Mouse (Mus musculus): ENCODE results near the gene Aqr. TPM values are rescaled to one million over a fixed set of nuclear protein-coding genes. Genes with fewer than 3 reads are reported as not detected.
"Not testable (repeated sequence)": the region's sequence is repeated elsewhere in the genome, so short reads cannot be mapped to it uniquely, and the experiment has no call there.

The Aqr gene
- 39.2 and 47.8 TPM in 2 replicates for polyA plus RNA-seq (2016; fragmentation: Nextera tagmentation; extraction: Ambion mirVana)

DNA sequence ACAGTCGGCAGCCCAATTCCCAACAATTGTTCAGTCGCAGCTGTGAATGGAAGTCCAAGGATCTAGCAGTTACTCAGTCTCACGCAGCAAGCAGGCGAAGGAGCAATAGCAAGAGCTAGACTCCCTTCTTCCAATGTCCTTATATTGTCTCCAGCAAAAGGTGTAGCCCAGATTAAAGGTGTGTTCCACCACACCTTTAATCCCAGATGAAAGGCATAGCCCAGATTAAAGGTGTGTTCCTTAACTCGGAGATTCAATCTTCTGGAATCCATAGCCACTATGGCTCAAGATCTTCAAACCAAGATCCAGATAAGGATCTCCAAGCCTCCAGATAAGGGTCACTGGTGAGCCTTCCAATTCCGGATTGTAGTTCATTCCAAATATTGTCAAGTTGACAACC is at the start of gene Aqr:
Gene Aqr, minus strand, starts transcription at position 101 of the 400 bp plus-strand sequence.
- DNase-seq (ENCODE audit: low spot score); H3K4me3 ChIP-seq; H3K27ac ChIP-seq; H3K36me3 ChIP-seq; H3K4me1 ChIP-seq (replicated peaks); H3K9me3 ChIP-seq; H3K27me3 ChIP-seq (ENCODE audit: insufficient read depth, poor library complexity, severe bottlenecking): not testable (repeated sequence)
- WGBS, result 96% methylated on average over 1 of the region's 6 CpGs

DNA sequence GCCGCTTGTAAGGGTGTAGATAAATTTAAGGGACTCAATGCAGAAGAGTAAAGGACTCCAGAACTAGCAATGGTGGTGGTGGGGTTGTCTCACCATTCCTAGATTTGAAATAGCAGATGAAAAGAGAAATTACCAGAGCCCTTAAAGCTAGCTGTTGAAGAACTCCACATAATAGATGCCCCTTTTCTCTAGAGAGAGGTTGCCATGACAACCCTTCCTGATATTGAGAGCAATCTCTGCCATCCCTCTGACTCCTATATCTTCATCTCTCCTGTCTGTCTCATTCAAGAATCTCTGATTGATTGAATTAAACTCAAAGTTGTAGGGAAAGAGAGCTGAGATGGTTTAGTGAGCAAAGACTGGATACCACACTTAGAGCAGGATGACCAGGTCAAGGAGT is 49.7 kb upstream of the Aqr start:
- DNase-seq (ENCODE audit: low spot score), result no peak
- no peaks in the 10 kb centered on the region for H3K9me3 ChIP-seq
- H3K27ac ChIP-seq, result no peak overlapping the region
- 91% methylated on average over 1 of the region's 1 CpGs for WGBS
- H3K4me3 ChIP-seq, result no peak overlapping the region
- H3K27me3 ChIP-seq (ENCODE audit: insufficient read depth, poor library complexity, severe bottlenecking), result no peaks in the 10 kb centered on the region
- H3K4me1 ChIP-seq (replicated peaks), result peaks cover 5% of the 10 kb centered on the region; the same call in 1 of the 2 replicates
- no peaks in the 10 kb centered on the region for H3K36me3 ChIP-seq

DNA sequence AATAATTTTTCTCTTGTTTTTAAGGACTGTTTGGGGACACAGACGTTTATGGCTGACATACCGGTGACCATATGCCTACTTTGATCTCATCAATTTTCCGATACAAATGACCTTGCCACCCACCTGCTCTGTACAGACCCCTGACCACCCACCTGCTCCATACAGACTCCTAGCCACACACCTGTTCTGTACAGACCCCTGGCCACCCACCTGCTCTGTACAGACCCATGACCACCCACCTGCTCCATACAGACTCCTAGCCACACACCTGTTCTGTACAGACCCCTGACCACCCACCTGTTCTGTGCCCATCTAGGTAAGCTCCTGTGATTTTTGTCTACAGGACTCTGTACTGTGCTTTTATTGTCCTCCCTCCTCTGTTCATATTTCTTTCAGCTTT is 48.8 kb upstream of the Aqr start:
- Histone ChIP-seq H3K27me3 (ENCODE audit: insufficient read depth, poor library complexity, severe bottlenecking) (no peaks in the 10 kb centered on the region), H3K4me1 (replicated peaks) (peaks cover 5% of the 10 kb centered on the region; the same call in 1 of the 2 replicates), H3K36me3 (no peaks in the 10 kb centered on the region), H3K4me3 (no peak overlapping the region), H3K9me3 (no peaks in the 10 kb centered on the region), H3K27ac (no peak overlapping the region)
- no peak for DNase-seq (ENCODE audit: low spot score)
- 85% methylated on average over 3 of the region's 3 CpGs for whole genome bisulfite sequencing

DNA sequence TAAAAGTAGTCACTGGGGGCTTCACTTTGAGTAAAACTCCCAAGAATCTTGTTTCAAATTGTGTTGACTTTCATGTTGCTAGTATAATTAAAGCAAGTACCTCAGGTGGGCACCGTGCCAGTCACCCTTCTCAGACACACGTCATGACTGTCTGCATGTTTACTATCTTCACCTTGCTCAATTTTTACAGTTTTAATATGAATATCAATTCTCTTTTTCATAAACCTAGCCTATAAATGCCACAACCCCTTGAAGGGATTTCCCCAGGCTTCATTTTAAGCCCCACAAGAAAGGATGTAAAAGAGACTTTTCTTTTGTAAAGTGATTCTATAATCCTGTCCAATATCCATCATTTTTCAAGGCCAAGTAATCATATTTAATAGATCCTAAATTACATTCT is 44.4 kb upstream of the Aqr start:
- Histone ChIP-seq H3K4me1 (replicated peaks) (no peaks in the 10 kb centered on the region), H3K27ac (no peak overlapping the region), H3K4me3 (no peak overlapping the region), H3K36me3 (no peaks in the 10 kb centered on the region), H3K9me3 (no peaks in the 10 kb centered on the region), H3K27me3 (ENCODE audit: insufficient read depth, poor library complexity, severe bottlenecking) (no peaks in the 10 kb centered on the region)
- no peak for DNase-seq (ENCODE audit: low spot score)
- 89% methylated on average over 2 of the region's 2 CpGs for WGBS

DNA sequence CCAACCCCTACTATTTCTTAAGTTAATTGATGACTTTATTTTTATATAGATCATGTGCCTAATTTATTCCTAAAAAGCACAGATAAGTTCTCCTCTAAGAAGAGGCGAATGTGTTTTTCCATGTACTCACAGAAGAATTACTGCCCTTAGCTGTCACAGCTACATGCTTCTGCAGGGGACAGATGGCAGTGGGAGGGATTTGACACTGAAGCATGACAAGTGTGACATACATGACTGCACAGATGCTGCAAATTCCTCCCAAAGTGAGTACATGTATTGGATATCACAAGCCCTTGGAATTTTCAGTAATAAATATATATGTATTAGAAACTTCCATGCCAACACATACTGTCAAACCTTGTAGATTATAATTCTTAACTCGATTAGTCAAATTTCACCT is 41.8 kb upstream of the Aqr start:
- H3K4me3 ChIP-seq, result no peak overlapping the region
- H3K27ac ChIP-seq, result no peak overlapping the region
- no peaks in the 10 kb centered on the region for H3K4me1 ChIP-seq (replicated peaks)
- H3K9me3 ChIP-seq, result no peaks in the 10 kb centered on the region
- no peak for DNase-seq (ENCODE audit: low spot score)
- H3K36me3 ChIP-seq, result no peaks in the 10 kb centered on the region
- 91% methylated on average over 2 of the region's 2 CpGs for WGBS
- no peaks in the 10 kb centered on the region for H3K27me3 ChIP-seq (ENCODE audit: insufficient read depth, poor library complexity, severe bottlenecking)

DNA sequence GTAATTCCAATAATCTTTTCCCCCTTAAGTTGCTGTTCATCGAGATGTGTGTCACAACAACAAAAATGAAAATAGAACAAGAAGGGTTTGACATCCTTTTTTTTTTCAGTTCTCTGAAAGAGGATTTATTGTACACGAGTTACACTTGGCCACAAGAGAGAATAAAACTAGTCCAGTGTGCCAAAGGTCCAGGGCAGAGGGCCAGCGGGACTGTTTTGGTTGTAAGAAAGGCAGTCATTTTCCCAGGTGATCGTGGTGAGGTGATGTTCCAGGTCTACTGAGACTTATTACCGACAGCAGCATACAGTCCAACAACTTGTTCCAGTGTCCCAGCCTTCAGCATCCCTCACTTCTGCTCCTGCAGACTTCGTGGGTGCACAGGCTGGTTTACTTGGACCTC is 18.2 kb upstream of the Aqr start:
- Histone ChIP-seq H3K4me1 (replicated peaks) (peaks cover 10% of the 10 kb centered on the region), H3K4me3 (no peak overlapping the region), H3K9me3 (no peaks in the 10 kb centered on the region), H3K27ac (no peak overlapping the region), H3K27me3 (ENCODE audit: insufficient read depth, poor library complexity, severe bottlenecking) (no peaks in the 10 kb centered on the region), H3K36me3 (no peaks in the 10 kb centered on the region)
- WGBS, result 75% methylated on average over 6 of the region's 6 CpGs
- no peak for DNase-seq (ENCODE audit: low spot score)

DNA sequence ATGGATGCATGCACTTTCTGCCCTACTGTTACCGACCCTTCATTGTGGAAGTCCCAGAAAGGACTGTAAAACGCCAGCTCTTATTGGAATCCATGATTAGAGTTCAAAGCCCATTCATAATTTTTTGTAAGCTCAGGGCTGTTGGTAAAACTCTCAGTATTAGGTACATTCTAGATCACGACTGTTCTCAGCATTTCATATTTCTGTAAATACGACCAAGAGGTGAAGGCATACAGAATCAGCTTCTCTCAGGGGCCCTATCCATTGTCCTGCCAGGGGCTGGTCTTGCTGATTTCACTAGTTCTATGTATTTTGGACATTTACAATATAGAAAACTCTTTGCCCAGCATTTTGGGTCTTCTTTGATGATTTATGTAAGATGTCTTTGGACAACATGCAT is 14.8 kb upstream of the Aqr start:
- peak overlapping the region; percentile 94 for H3K27ac ChIP-seq
- H3K4me1 ChIP-seq (replicated peaks), result peaks cover 14% of the 10 kb centered on the region
- WGBS, result 35% methylated on average over 4 of the region's 4 CpGs
- no peaks in the 10 kb centered on the region for H3K27me3 ChIP-seq (ENCODE audit: insufficient read depth, poor library complexity, severe bottlenecking)
- H3K9me3 ChIP-seq, result no peaks in the 10 kb centered on the region
- peaks cover 8% of the 10 kb centered on the region for H3K36me3 ChIP-seq
- H3K4me3 ChIP-seq, result peak overlapping the region; percentile 82
- DNase-seq (ENCODE audit: low spot score), result no peak

DNA sequence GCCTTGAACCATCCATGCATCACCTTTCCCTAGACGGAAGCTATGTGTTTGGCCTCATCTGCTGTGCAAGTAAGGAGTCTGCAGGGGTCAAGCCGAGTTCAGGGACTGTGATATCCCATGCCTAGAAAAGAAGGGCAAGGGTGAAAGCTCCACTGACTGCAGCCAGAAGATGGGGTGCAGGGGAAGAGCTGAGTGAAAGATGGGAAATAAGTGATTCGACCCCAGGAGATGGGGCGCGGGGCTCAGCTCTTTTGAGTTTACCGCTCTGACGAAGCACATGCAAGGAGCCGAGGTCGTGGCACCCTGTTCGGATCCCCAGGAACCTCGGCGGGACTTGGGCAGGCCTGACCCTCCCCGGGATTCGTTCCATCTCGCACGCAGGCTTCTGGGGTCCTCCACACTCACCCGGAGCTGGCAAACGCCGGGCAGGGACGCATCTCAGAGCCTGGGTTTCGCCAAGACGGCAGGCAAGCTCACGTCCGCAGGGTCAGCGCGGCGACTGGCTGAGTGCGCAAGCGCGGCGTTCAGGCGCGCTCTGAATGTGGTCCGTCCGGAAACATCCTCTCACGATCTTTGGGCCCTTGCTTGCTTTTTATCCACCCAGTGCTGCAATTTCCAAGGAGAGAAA is 14.2 kb upstream of the Aqr start, which contains the start of gene Zfp770:
Gene Zfp770, minus strand, starts transcription at position 538 of the 628 bp plus-strand sequence.
- peaks cover 14% of the 10 kb centered on the region for H3K36me3 ChIP-seq
- WGBS, result under 1% methylated on average over 36 of the region's 36 CpGs

DNA sequence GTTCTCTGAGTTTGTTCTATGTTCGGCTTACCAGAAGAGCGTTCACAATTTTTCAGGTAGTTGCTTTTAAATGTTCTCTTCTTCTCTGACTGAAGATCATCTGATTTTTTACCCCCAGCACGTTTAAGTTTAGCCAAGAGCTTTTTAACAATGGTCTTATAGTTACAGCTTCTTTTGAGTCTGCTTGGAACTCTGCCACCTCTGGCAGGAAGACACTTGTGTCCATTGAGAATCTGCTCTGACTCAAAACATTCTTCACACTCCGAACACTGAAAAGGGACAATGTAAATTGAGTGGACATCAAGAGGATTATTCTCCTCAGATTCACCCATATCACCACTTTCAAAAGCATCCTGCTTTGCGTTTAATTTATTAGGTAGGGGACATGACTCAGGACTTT is 9.6 kb upstream of the Aqr start:
- WGBS, result 93% methylated on average over 5 of the region's 5 CpGs
- H3K4me1 ChIP-seq (replicated peaks), result peaks cover 11% of the 10 kb centered on the region
- no peak overlapping the region for H3K27ac ChIP-seq
- H3K9me3 ChIP-seq, result no peaks in the 10 kb centered on the region
- H3K36me3 ChIP-seq, result peaks cover 26% of the 10 kb centered on the region
- H3K27me3 ChIP-seq (ENCODE audit: insufficient read depth, poor library complexity, severe bottlenecking), result no peaks in the 10 kb centered on the region
- no peak overlapping the region for H3K4me3 ChIP-seq
- no peak for DNase-seq (ENCODE audit: low spot score)

More for the DNA sequence above, 14.2 kb upstream of the Aqr start, which contains the start of gene Zfp770:
- DNase-seq (ENCODE audit: low spot score), result peak; percentile 85
- Histone ChIP-seq H3K4me1 (replicated peaks) (peaks cover 14% of the 10 kb centered on the region), H3K27ac (peak within 1 kb of the TSS; percentile 94), H3K4me3 (peak within 1 kb of the TSS; percentile 82), H3K9me3 (no peaks in the 10 kb centered on the region), H3K27me3 (ENCODE audit: insufficient read depth, poor library complexity, severe bottlenecking) (no peaks in the 10 kb centered on the region)

DNA sequence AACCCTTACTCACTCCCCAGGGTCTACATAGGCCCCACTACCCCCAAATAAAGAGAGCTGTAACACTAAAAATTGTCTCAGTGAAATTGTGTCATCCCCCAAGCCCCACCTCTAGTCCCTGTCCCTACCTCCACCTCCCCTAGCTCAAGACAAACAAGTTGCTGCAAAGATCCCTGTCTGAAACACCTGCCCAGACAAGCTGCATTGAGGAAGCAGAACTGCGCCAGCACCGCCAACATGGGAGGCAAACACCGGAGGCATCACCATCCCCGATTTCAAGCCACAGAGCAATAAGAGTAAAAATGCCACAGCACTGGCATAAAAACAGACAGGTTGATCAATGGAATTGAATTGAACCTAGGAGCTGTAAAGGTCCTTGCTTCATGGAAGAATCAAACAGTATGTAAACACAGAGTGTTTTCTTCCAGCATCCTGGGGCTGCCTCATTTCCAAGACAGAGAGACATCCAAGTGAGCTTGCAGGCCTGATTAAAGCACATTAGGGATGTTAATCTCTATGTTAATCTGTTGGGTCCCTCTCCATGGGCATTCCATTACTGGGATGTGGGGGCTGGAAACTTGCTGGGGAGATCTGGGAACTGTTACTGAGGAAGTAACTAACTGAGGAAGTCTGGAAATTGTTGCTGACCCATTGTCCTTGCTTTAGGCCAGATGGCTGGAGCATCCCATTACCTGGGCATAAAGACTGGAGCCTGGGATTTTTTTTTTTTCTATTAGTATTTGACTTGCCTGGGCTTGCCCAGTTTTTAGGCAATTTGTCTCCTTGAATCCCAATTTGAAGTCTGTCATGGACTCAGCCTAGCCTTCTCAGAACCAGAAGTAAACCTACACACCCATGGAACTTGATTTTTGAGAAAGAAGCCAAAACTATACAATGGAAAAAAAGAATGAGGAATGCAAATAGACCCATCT is 8.8 kb downstream of the Aqr start:
- H3K27me3 ChIP-seq (ENCODE audit: insufficient read depth, poor library complexity, severe bottlenecking), result no peaks in the 10 kb centered on the region
- WGBS, result 46% methylated on average over 4 of the region's 4 CpGs

DNA sequence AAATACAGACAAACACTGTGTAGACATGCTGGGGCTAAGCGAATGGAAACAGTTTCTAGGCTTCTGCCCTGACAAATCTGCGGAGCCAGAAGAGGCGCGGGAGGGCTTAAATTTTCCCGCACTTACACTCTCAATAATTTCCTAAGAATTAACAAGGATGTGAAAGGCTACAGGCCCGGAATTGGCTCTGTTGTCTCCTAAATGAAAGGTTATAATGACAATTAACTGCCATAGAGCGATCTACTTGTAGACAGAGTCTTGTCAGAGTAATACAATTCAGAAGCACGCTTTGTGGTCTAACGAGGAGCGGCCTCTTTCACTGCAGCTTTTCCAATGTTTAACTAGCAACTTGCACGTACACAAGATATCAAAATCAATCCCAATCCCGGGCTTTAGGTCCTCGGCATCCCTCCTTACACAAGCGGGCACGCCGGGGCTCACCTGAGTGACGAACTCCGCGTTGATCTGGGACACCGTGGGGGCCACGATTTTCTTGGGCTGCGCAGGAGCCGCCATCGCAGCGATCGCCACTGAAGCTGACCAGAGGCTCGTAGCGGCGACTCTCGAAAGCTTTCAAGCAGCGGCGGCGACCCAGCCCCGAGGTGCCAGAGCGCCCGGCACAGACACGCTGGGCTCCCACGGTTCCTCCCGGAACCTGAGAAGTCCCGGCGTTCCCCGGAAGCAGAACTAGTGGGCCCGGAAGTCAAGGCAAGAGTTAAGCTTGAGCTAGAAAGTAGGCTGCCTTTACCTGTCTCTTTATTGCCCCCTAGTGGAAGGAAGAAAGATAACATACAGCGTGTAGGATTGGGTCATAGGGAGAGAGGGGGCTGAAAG is 12.0 kb downstream of the Aqr start:
- Histone ChIP-seq H3K4me3 (peak overlapping the region; percentile 76), H3K9me3 (no peaks in the 10 kb centered on the region), H3K27ac (peak overlapping the region; percentile 90), H3K4me1 (replicated peaks) (peaks cover 15% of the 10 kb centered on the region), H3K36me3 (peaks cover 22% of the 10 kb centered on the region), H3K27me3 (ENCODE audit: insufficient read depth, poor library complexity, severe bottlenecking) (no peaks in the 10 kb centered on the region)
- under 1% methylated on average over 44 of the region's 44 CpGs for WGBS
- peak; percentile 84 for DNase-seq (ENCODE audit: low spot score)

More for the DNA sequence above, 8.8 kb downstream of the Aqr start:
- no peak overlapping the region for H3K4me3 ChIP-seq
- H3K4me1 ChIP-seq (replicated peaks), result peaks cover 15% of the 10 kb centered on the region
- H3K27ac ChIP-seq, result no peak overlapping the region
- H3K36me3 ChIP-seq, result no peaks in the 10 kb centered on the region
- no peaks in the 10 kb centered on the region for H3K9me3 ChIP-seq
- DNase-seq (ENCODE audit: low spot score), result no peak

DNA sequence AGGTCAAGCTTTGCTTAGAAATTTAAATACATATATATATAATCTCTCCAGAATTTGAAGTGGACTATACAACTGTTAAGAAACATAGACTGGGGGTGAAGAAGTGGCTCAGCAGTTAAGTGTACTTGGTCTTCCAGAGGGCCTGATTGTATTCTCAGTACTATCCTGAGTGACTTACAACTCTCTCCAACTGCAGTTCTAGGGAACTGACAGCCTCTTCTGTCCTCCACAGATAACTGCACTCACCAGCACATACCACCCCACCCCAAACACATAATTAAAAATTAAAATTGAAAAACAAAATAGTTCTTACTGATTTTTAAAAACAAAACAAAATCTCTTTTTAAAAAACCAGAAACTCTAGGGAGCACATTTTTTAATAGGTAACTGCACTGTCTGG is 13.6 kb downstream of the Aqr start:
- peaks cover 15% of the 10 kb centered on the region for H3K4me1 ChIP-seq (replicated peaks)
- DNase-seq (ENCODE audit: low spot score), result no peak
- peaks cover 33% of the 10 kb centered on the region for H3K36me3 ChIP-seq
- no peaks in the 10 kb centered on the region for H3K9me3 ChIP-seq
- H3K4me3 ChIP-seq, result no peak overlapping the region
- H3K27ac ChIP-seq, result no peak overlapping the region
- no peaks in the 10 kb centered on the region for H3K27me3 ChIP-seq (ENCODE audit: insufficient read depth, poor library complexity, severe bottlenecking)
